Mouse (Mus musculus) liver (tissue): Measurements from ENCODE around the gene Zfp281.

ENCODE experiments used
- DNase-seq: peaks from one replicate; pipeline ENCODE4 v3.0.0-alpha.2; 2020; ENCODE audit warnings: mixed read lengths

Gene Zfp281

GRCm38 (mm10) chr1:136614748-136615440 lies 9.8 kb upstream of the Zfp281 start:
- DNase-seq: peak; percentile 40

- no peak for DNase-seq
Measured at GRCm38 (mm10) chr1:136617163-136617788, 7.4 kb upstream of the Zfp281 start.

GRCm38 (mm10) chr1:136618570-136618969 lies 6.1 kb upstream of the Zfp281 start:
- no peak for DNase-seq

DNA sequence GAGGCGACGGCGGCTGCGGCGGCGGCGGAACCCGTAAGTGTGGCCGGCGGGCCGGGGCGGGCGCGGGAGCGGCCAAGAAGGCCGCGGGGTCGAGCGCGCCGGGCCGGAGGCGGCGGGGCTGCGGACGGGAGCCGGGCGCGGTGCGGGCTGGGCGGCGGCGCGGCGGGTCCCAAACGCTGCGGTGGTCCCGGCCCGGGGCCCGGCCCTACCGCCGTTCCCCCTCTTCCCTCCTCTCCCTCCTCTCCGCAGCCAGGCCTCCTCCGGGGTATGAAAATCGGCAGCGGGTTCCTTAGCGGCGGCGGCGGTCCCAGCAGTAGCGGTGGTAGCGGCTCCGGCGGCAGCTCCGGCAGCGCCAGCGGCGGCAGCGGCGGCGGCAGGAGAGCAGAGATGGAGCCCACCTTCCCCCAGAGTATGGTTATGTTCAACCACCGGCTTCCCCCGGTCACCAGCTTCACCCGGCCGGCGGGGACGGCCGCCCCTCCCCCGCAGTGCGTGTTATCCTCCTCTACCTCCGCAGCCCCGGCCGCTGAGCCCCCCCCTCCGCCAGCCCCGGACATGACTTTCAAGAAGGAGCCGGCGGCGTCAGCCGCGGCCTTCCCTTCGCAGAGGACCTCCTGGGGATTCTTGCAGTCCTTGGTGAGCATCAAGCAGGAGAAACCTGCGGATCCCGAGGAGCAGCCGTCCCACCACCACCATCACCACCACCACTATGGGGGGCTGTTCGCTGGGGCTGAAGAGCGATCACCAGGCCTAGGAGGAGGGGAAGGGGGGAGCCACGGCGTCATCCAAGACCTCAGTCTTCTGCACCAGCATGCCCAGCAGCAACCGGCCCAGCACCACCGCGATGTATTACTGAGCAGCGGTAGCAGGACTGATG lies 556 bp downstream of the Zfp281 start:
- DNase-seq: peak; percentile 57

- no peak for DNase-seq
Measured at GRCm38 (mm10) chr1:136626141-136626540, 1.4 kb downstream of the Zfp281 start.

DNA sequence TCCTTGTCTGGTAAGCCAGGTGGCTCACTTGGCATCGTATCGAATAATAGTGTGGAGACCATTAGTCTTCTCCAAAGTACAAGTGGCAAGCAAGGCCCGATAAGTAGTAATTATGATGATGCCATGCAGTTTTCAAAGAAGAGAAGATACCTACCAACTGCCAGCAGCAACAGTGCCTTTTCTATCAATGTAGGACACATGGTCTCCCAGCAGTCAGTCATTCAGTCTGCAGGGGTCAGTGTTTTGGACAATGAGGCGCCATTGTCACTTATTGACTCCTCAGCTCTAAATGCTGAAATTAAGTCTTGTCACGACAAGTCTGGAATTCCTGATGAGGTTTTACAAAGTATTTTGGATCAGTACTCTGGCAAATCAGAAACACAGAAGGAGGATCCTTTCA lies 2.1 kb downstream of the Zfp281 start:
- DNase-seq: no peak

- DNase-seq: no peak
Measured at GRCm38 (mm10) chr1:136627591-136627990, 2.9 kb downstream of the Zfp281 start.

DNA sequence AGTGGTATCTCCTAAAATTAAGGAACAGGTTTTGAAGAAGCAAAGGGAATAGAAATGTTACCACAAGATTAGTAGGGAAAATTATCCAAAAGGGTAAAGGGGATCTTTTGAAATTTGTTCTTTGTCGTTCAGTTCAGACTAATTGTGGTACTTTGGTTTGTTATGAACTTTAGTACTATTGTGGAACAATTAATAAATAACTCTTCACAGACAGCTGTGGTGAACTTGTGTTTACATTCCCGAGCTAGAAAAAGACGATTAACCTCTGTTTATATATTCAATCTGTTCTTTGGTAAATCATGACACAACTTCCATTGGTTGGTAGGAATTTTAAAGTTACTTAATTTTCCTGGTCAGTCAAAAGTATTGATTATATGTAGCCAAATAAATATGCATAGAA lies 8.2 kb downstream of the Zfp281 start:
- DNase-seq: no peak

GRCm38 (mm10) chr1:136635644-136636043 lies 10.9 kb downstream of the Zfp281 start:
- no peak for DNase-seq

DNA sequence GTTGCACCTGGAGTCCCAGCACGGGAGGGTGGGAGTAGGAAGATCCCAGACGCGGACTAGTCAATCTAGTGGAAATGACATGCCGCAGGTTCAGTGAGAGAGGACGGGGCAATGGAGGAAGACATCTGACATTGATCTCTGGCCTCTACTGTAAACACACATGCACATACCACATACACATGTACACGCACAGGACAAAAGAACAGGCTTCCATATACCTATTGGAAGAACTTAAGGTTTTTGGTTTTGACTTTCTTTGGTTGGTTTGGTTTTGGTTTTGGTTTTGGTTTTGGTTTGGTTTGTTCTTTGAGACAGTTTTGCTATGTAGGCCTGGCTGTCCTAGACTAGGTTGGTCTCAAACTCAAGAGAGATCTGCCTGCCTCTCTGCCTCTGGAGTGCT lies 12.2 kb downstream of the Zfp281 start:
- no peak for DNase-seq

- DNase-seq: no peak
Measured at GRCm38 (mm10) chr1:136637696-136638095, 13.0 kb downstream of the Zfp281 start.

DNA sequence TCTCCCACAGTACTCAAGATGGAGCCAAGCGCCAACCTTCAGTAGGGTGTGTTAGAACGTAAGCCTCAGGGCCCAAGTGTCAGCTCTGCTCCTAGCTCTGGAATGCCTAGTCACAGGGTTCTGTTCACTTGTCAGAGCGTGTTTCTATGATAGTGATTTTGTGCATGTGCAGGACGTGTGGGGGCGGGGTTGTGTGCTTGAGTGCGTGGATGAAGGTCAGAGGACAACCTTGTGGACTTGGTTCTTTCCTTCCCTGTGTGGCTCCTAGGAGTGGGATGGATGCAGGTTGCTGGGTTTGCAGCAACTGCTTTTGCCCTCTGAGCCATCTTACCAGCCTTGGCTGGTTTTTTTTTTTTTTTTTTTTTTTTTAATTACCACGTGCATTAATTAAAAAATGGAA lies 13.5 kb downstream of the Zfp281 start:
- DNase-seq: no peak

GRCm38 (mm10) chr1:136638699-136639098 lies 14.0 kb downstream of the Zfp281 start:
- DNase-seq: no peak

- no peak for DNase-seq
Measured at GRCm38 (mm10) chr1:136639221-136639620, 14.5 kb downstream of the Zfp281 start.

DNA sequence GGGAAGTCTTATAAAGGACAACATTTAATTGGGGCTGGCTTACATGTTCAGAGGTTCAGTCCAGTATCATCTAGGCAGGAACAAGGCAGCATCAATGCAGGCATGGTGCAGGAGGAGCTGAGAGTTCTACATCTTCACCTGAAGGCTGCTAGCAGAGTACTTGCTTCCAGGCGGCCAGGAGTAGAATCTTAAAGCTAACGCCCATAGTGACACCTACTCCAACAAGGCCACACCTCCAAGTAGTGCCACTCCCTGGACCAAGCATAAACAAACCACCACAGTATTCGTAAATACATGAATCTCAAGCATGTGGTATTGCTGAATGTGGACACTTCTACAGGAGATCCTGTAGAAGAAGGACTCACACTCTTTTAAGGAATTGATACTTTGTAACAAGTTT lies 18.0 kb downstream of the Zfp281 start:
- no peak for DNase-seq

DNA sequence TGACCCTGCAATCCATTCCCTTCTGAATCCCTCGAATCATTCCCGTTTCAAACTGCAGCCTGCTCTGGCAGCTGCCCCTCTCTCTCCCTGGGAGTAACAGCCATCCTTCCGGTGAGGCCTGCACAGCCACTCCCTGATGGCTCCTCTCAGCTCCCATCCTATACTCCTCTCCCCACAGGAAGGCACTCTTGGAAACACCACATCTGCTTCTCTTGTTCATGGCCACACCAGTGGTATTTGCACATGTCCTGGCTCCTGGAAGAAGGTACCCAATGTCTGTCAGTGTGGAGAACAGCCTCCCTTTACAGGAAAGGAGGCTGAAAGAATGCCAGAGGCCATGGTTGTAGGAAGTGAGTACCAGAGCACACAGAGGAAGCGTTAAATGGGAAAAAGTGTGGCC lies 19.8 kb downstream of the Zfp281 start:
- no peak for DNase-seq

DNA sequence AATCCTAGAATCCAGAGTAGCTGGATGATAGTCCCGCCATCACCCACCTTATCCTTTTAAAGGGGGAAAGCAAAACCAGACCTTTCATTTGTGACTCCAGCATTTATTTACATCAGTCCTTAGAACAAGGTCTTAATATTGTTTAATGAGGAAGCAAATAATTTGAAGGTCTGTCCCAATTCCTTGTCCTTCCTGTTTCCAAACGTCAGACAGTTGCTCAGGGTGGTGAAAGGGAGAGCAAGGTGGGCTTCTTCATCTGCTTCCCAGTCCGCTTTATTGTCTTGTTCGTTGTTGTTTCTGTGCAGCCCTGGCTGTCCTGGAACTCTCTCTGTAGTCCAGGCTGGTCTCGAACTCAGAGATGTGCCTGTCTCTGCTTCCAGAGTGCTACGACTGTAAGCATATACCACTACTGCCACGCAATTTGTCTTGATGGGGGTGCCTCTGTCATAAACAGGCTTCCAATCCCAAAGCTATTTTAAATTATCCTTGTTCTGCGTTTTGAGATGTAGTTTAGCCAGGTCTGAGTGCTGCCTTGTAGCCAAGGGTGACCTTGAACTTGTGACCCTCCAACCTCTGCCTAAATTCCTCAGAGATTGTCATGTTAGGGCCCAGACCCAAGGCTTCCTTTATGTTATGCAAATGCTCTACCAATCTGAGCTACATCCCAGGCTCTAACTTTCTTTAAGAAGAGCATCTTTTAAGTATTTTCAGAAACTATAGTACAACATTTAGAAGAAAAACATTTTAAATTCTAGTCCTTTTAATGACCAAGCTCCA lies 21.3 kb downstream of the Zfp281 start:
- DNase-seq: no peak

DNA sequence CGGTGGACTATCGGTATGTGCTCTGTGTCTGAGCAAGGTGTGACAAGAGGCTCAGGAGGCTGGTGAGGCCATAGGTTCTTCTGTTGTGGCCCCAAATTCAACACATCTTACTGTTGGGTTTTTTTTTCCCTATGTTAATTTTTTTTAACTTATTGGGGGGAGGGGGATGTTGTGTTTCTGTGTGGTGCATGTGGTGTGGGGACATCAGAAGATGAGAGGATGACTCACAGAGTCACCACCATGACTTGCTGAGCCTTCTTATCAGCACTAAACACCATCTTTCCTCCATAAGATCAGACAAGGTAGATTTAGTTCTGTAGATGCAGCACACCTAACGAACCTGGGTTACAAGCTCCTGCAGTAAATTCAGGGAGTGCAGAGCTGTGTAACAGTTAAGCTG lies 27.4 kb downstream of the Zfp281 start:
- no peak for DNase-seq

DNA sequence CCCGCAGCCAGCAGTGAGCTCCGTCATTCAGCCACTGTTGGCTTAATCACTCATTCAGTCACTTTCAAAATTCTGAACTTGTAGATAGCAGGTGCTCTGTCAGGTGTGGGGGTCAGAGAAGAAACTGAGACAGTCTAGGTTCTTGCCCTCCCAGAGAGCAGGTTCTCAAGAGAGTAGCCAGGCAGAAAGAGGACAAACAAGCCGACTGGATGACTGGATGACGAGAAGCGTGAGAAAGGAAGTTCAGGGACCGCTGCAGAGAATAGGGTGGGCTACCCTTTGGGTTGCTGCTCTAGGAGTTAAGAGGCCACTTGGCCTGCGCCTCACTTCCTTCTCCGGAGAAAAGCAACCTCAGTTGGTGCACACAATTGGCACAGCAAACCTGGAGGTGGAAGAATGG lies 28.8 kb downstream of the Zfp281 start:
- no peak for DNase-seq

- DNase-seq: no peak
Measured at GRCm38 (mm10) chr1:136654385-136654784, 29.7 kb downstream of the Zfp281 start.

DNA sequence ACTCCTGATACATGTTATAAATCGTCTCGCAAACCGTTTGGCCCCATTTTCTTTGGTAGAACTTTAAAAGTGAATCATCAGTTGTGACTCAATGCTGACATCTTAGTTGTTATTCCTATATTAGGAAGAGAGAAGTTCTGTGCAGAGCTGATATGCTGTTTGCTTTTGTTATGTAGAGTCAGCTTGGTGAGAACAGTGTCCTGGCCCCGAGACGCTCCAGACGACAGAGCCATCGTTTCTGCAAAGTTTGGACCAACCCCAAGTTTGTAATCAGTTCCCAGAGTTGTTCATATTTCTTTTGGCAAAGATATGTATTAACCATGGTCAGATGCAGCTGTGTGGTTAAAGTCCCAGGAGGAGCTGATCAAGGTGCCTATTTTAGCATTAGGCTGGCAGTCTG lies 31.9 kb downstream of the Zfp281 start:
- DNase-seq: no peak

GRCm38 (mm10) chr1:136658456-136659227 lies 33.9 kb downstream of the Zfp281 start:
- no peak for DNase-seq
